Mouse (Mus musculus) E14TG2a.4 (cell line): ENCODE results near the gene Iqcf5.
A peak's percentile ranks its signal among the peaks of the same experiment; 100 is the strongest.

Experiments
- H3K27me3 ChIP-seq: 2 replicates; pipeline ENCODE4 v1.6.1; 2014; ENCODE audit warnings: low read length, control low read depth; ENCODE audit not compliant: insufficient read depth
- H3K36me3 ChIP-seq: 2 replicates; pipeline ENCODE4 v1.6.1; 2014; ENCODE audit warnings: low read length, control low read depth; ENCODE audit not compliant: insufficient read depth
- H3K4me1 ChIP-seq: replicated peaks from 2 replicates; pipeline ENCODE4 v1.6.1; 2014; ENCODE audit warnings: low read depth, low read length, control low read depth
- H3K4me3 ChIP-seq: replicated peaks from 2 replicates; pipeline ENCODE4 v1.5.1; 2014; ENCODE audit warnings: mild to moderate bottlenecking, low read length
- H3K9me3 ChIP-seq: 2 replicates; pipeline ENCODE4 v1.6.1; 2014; ENCODE audit warnings: low read length, control low read depth
- CTCF ChIP-seq: conservative IDR thresholded peaks from 2 replicates; pipeline ENCODE4 v1.5.1; 2014; ENCODE audit warnings: low read length
- NANOG ChIP-seq: IDR thresholded peaks from 2 replicates; pipeline ENCODE4 v1.6.1; 2014; ENCODE audit warnings: borderline replicate concordance, low read length, mixed read lengths
- POU5F1 ChIP-seq: IDR thresholded peaks from 2 replicates; pipeline ENCODE4 v1.6.1; 2014; ENCODE audit warnings: low read length, borderline replicate concordance

Iqcf5 gene

DNA sequence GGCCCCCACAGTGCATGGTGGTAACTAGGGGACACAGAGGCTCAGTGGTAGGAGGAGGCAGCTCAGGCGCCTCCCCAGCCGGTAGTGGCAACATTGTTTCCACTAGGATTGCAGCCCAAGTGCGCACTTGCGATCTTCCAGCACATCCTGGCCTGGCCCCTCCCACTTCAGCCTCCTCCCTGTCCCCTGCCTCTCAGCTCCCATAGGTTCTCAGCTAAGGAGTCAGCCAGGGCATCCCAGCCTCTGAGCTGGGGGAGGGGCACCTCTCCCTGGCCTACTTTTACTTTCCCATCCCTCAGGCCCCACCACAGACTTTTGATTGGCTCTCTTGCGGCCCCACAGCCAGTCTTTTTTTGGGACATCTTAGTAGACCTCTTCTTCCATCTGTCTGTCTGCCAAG is 42.5 kb upstream of the Iqcf5 start:
- H3K4me1 ChIP-seq, result peaks cover 71% of the 10 kb centered on the region
- no peaks in the 10 kb centered on the region for H3K36me3 ChIP-seq
- TF ChIP-seq POU5F1 (no peak), CTCF (no peak), NANOG (no peak)
- peaks cover 3% of the 10 kb centered on the region for H3K27me3 ChIP-seq
- peak overlapping the region; percentile 69 for H3K4me3 ChIP-seq
- H3K9me3 ChIP-seq, result no peaks in the 10 kb centered on the region

- H3K4me1 ChIP-seq, result peaks cover 71% of the 10 kb centered on the region
- no peaks in the 10 kb centered on the region for H3K36me3 ChIP-seq
- H3K27me3 ChIP-seq, result no peaks in the 10 kb centered on the region
- no peak overlapping the region for H3K4me3 ChIP-seq
- H3K9me3 ChIP-seq, result no peaks in the 10 kb centered on the region
- TF ChIP-seq POU5F1, result no peak
Measured at GRCm38 (mm10) chr9:106472321-106472720, 42.1 kb upstream of the Iqcf5 start.

DNA sequence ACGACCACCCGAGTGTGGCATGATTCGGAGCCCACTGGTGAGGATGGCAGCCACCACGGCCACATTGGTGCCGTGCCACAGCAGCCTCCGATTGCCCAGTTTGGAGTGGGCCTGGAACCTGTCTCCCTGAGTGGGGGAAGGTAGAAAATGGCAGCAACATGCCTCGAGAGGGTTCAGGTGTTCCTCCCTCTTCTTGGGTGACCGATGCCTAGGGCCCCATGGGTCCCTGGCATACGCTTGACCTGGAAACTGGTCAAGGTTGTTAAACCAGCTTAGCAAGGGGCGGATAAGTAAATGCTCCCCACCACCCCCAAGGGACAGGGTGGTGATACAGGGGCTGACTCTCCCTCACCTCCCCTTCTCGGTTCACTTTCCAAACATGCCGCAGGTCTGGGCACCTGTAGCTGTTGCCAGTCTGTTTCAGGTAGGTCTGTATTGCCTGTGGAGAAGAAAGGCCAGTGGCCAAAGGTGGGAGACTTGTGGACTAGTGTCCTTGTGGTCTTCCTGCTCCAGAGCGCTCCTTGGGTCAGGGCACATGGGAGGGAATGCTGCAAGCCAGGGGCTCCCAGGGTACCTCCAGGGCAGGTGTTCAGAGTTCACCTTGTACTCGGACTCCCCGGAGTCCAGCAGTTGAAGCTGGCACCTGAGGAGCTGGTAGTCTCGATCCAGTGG is 41.2 kb upstream of the Iqcf5 start:
- H3K27me3 ChIP-seq, result no peaks in the 10 kb centered on the region
- TF ChIP-seq POU5F1 (no peak), NANOG (no peak), CTCF (no peak)
- H3K4me1 ChIP-seq, result peaks cover 77% of the 10 kb centered on the region
- no peak overlapping the region for H3K4me3 ChIP-seq
- H3K9me3 ChIP-seq, result no peaks in the 10 kb centered on the region
- no peaks in the 10 kb centered on the region for H3K36me3 ChIP-seq

- TF ChIP-seq CTCF (no peak), POU5F1 (no peak), NANOG (no peak)
- H3K4me3 ChIP-seq, result no peak overlapping the region
- H3K36me3 ChIP-seq, result 0 out of 2 replicates have a peak, but pooled peaks cover 2% of the 10 kb centered on the region
- H3K27me3 ChIP-seq, result no peaks in the 10 kb centered on the region
- peaks cover 81% of the 10 kb centered on the region for H3K4me1 ChIP-seq
- H3K9me3 ChIP-seq, result no peaks in the 10 kb centered on the region
Measured at GRCm38 (mm10) chr9:106473753-106474105, 40.6 kb upstream of the Iqcf5 start.

DNA sequence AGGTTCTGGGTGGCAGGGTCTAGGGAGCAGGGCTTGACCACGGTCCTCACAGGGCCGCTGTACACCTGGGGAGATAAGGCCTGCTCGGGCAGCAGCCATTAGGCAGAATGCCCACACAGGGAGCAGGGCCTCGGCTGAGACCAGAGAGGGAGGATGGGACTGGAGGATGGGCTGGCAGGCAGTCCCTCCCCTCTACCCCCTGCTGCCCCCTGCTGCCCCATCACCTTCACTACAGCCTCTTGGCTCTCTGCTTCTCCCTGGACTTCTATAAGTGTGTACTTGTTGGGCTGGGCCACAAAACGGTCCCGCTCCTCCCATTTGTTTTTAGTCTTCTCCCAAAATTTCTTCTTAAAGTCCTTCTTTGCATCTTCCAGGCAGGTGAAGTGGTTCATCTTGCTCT is 39.9 kb upstream of the Iqcf5 start:
- H3K9me3 ChIP-seq, result no peaks in the 10 kb centered on the region
- H3K36me3 ChIP-seq, result peaks cover 9% of the 10 kb centered on the region
- H3K4me3 ChIP-seq, result 0 out of 2 replicates have a peak overlapping the region, but pooled peaks have one; percentile 13
- H3K4me1 ChIP-seq, result peaks cover 82% of the 10 kb centered on the region
- no peaks in the 10 kb centered on the region for H3K27me3 ChIP-seq
- TF ChIP-seq NANOG (no peak), CTCF (peak; percentile 61)

DNA sequence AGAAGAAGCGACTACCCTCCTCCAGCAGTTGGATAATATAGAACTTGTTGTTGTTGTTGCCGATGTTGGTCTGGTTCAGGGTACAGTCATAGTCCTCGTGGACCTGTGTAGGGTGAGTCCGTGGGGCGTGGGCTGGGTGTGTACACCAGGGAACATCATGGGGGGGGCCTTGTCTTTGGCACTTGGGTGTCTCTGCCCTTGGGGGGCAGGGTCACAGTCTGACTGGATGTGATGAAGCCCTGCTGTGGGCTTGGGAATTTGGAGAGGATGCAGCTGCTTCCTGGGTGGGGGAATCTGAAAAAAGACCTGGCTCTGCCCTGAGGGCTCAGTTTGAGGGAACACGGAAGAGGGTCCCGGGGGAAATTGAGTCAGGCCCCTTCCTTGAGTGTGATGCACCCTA is 39.3 kb upstream of the Iqcf5 start:
- no peaks in the 10 kb centered on the region for H3K27me3 ChIP-seq
- TF ChIP-seq POU5F1 (no peak), CTCF (no peak), NANOG (no peak)
- H3K9me3 ChIP-seq, result no peaks in the 10 kb centered on the region
- H3K4me1 ChIP-seq, result peaks cover 82% of the 10 kb centered on the region
- peak overlapping the region; percentile 52 for H3K4me3 ChIP-seq
- peaks cover 15% of the 10 kb centered on the region for H3K36me3 ChIP-seq

- no peaks in the 10 kb centered on the region for H3K9me3 ChIP-seq
- peaks cover 87% of the 10 kb centered on the region for H3K4me1 ChIP-seq
- no peak for TF ChIP-seq POU5F1
- no peak for TF ChIP-seq NANOG
- TF ChIP-seq CTCF, result no peak
- peak within 1 kb of the TSS; percentile 52 for H3K4me3 ChIP-seq
- H3K27me3 ChIP-seq, result no peaks in the 10 kb centered on the region
- peaks cover 21% of the 10 kb centered on the region for H3K36me3 ChIP-seq
Measured at GRCm38 (mm10) chr9:106475663-106476001, 38.7 kb upstream of the Iqcf5 start, which contains the start of gene Rrp9. Gene Rrp9, plus strand, starts transcription at chr9:106475963.

DNA sequence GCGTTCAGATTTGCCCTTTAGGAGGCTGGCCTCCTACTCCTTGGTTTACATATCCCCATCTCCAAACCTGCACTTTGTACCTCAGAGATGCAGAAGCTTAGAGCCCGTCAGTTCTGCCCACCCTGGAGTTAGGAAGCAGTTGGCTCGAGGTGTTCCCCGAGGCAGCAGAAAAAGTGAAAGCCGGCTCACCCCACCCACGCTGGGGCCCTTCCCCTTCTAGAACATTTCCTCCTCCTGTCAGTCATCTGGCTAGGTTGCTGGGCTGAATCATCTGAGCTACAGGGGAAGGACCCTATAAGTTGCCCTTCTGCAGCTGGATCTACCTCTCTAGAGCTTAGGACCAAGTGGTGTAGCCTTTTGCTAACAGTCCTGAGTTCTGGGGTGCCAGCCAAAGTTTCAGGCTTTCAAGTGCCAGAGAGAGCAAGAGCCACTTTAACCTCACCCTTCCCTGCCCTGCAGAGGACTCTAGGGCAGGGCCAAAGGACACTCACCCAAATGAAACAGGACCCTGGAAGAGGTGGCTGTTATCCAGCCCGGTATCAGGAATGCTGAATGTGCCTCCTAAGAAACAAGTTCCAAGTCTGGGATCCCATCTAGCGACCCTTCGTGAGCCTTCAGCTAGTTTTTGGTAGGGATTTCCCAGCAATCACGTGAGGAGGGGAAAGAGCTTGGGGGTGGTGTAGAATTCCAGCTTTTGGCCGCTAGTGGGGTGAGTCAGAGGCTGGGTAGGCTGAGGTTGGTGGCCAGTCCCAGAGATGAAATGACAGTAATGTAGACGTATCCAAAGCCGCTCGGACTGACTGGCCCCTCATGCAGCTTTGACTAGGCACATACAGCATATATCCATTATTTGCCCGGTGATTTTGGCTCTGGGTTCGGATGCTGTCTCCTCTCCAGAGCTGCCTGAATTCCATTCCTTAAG is 38.1 kb upstream of the Iqcf5 start:
- H3K36me3 ChIP-seq, result peaks cover 27% of the 10 kb centered on the region
- H3K9me3 ChIP-seq, result no peaks in the 10 kb centered on the region
- H3K4me1 ChIP-seq, result peaks cover 87% of the 10 kb centered on the region
- H3K27me3 ChIP-seq, result no peaks in the 10 kb centered on the region
- TF ChIP-seq CTCF (no peak), POU5F1 (no peak), NANOG (no peak)
- H3K4me3 ChIP-seq, result peak overlapping the region; percentile 52
